Mouse (Mus musculus) 416B (cell line): ENCODE measurements around the gene Olfr1192-ps1.
"Not testable (repeated sequence)": the region's sequence is repeated elsewhere in the genome, so short reads cannot be mapped to it uniquely, and the experiment has no call there.

Source experiments
- DNase-seq: peaks from one replicate; pipeline ENCODE4 v3.0.0; 2011; ENCODE audit warnings: low read depth

Gene Olfr1192-ps1

GRCm38 (mm10) chr2:88648209-88648608 lies at the start of gene Olfr1192-ps1:
Gene Olfr1192-ps1, plus strand, starts transcription at chr2:88648509.
- no peak for DNase-seq

GRCm38 (mm10) chr2:88640242-88640641 lies 8.1 kb upstream of the Olfr1192-ps1 start, which contains the start of gene Olfr1191-ps1:
Gene Olfr1191-ps1, plus strand, starts transcription at chr2:88640542.
- not testable (repeated sequence) for DNase-seq

DNA sequence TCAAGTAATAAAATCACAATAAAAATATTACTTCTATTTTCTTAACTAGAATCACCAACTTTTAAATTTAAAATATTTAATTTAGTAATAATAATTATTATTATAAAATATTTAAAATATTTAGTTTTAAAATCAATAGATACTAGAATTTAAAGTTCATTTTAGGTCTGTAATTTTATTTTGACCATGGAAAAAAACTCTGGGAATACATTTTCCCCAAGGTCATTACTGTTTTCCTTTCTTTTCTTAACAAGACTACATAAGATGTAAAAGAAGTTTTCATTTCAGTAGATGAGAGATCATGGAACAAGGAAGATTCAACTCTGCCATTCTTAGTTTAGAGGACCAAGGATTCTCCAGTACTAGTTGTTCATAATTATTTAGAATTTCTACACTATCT lies 27.0 kb downstream of the Olfr1192-ps1 start, which contains the start of gene Olfr1193:
Gene Olfr1193 (plus strand): TSS at position 301 of the 400 bp plus-strand sequence.
- not testable (repeated sequence) for DNase-seq

GRCm38 (mm10) chr2:88689087-88689486 lies 40.8 kb downstream of the Olfr1192-ps1 start, which contains the start of gene Olfr1195:
Gene Olfr1195, minus strand, starts transcription at chr2:88689187.
- no peak for DNase-seq

DNA sequence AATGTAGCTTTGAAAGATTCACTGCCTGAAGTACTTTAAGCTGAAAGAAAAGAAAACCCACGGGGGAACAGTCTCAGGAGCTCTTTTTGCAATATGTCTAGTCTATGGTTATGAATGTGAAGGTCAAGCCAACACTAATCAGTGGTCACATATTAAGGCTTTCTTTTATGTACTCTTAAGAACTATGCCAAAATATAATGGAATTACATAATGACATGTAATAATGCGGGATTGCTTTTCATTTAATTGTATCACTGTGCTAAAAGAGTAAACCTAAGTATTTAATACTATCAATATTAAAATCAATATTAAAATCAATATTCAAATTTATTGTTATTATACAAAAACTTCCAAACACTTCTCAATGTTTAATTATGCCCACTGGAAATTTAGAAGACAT lies 56.2 kb downstream of the Olfr1192-ps1 start, which contains the start of gene Olfr1196:
Gene Olfr1196 (minus strand): TSS at position 101 of the 400 bp plus-strand sequence.
- DNase-seq: no peak
